Mouse (Mus musculus) myocyte (in vitro differentiated cells): Measurements from ENCODE around the gene Cysrt1. TPM values are rescaled to one million over a fixed set of nuclear protein-coding genes. Genes with fewer than 3 reads are reported as not detected.
A peak's percentile ranks its signal among the peaks of the same experiment; 100 is the strongest.

Experiments
- H3K27me3 ChIP-seq: one replicate; pipeline ENCODE4 v1.6.1; 2011; ENCODE audit not compliant: control insufficient read depth, insufficient read depth, insufficient read length
- H3K36me3 ChIP-seq: one replicate; pipeline ENCODE4 v1.6.1; 2011; ENCODE audit not compliant: control insufficient read depth, insufficient read depth
- H3K4me2 ChIP-seq: one replicate; pipeline ENCODE4 v1.6.1; 2011; ENCODE audit warnings: low read depth, control low read depth
- H3K4me3 ChIP-seq: one replicate; pipeline ENCODE4 v1.5.1; 2011; ENCODE audit warnings: mild to moderate bottlenecking, control low read depth, moderate library complexity
- H3K79me2 ChIP-seq: one replicate; pipeline ENCODE4 v1.6.1; 2011; ENCODE audit not compliant: control insufficient read depth, insufficient read depth
- H3ac ChIP-seq: one replicate; pipeline ENCODE4 v1.6.1; 2011; ENCODE audit not compliant: control insufficient read depth, insufficient read length
- CEBPB ChIP-seq: IDR thresholded peaks from 2 replicates; pipeline ENCODE4 v1.6.1; 2011; ENCODE audit warnings: mild to moderate bottlenecking, moderate library complexity; ENCODE audit not compliant: poor library complexity, insufficient read depth, severe bottlenecking
- E2F4 ChIP-seq: IDR thresholded peaks from one replicate; pipeline ENCODE4 v1.6.1; 2011; ENCODE audit warnings: mild to moderate bottlenecking, control low read depth, moderate library complexity; ENCODE audit not compliant: insufficient read depth
- MAX ChIP-seq: IDR thresholded peaks from one replicate; pipeline ENCODE4 v1.6.1; 2011; ENCODE audit warnings: low read depth, mild to moderate bottlenecking, control low read depth
- MYOD1 ChIP-seq, 3 experiments: IDR thresholded peaks; one replicate each; pipeline ENCODE4 v1.6.1; 2011; ENCODE audit warnings: control low read depth in 2 of 3, low read depth in 2 of 3, mild to moderate bottlenecking in 2 of 3, moderate library complexity in 1 of 3; ENCODE audit not compliant: insufficient read length in 2 of 3, control insufficient read depth in 1 of 3
- MYOG ChIP-seq, 3 experiments: IDR thresholded peaks; one replicate each; pipeline ENCODE4 v1.6.1; 2011; ENCODE audit warnings: control low read depth in 2 of 3, low read depth in 2 of 3, mild to moderate bottlenecking in 2 of 3; ENCODE audit not compliant: insufficient read length in 2 of 3, control insufficient read depth in 1 of 3, insufficient read depth in 1 of 3
- POLR2A ChIP-seq: IDR thresholded peaks from one replicate; pipeline ENCODE4 v1.6.1; 2011; ENCODE audit warnings: low read depth, mild to moderate bottlenecking, control low read depth, moderate library complexity; ENCODE audit not compliant: insufficient read length
- POLR2AphosphoS2 ChIP-seq: IDR thresholded peaks from one replicate; pipeline ENCODE4 v1.6.1; 2011; ENCODE audit warnings: low read depth, control low read depth; ENCODE audit not compliant: insufficient read length
- REST ChIP-seq: IDR thresholded peaks from one replicate; pipeline ENCODE4 v1.6.1; 2011; ENCODE audit warnings: mild to moderate bottlenecking, control low read depth, moderate library complexity; ENCODE audit not compliant: insufficient read depth, insufficient read length
- SRF ChIP-seq: IDR thresholded peaks from one replicate; pipeline ENCODE4 v1.6.1; 2011; ENCODE audit warnings: low read depth; ENCODE audit not compliant: control insufficient read depth, insufficient read length
- TCF12 ChIP-seq: IDR thresholded peaks from one replicate; pipeline ENCODE4 v1.6.1; 2011; ENCODE audit warnings: mild to moderate bottlenecking, control low read depth; ENCODE audit not compliant: poor library complexity, insufficient read depth, severe bottlenecking
- TCF3 ChIP-seq: IDR thresholded peaks from one replicate; pipeline ENCODE4 v1.6.1; 2011; ENCODE audit warnings: low read depth, control low read depth; ENCODE audit not compliant: insufficient read length
- USF1 ChIP-seq: IDR thresholded peaks from one replicate; pipeline ENCODE4 v1.6.1; 2011; ENCODE audit warnings: low read depth, mild to moderate bottlenecking, control low read depth, moderate library complexity
- polyA plus RNA-seq: library from polyadenylated mRNA; unstranded; fragments of >200 nt; fragmentation: generic; extraction: Trizol; gene quantifications from one replicate; pipeline ENCODE4 v1.2.1, GENCODE M21; 2012; ENCODE audit warnings: missing spikeins

Cysrt1 gene
- polyA plus RNA-seq, 1 experiment: not detected

DNA sequence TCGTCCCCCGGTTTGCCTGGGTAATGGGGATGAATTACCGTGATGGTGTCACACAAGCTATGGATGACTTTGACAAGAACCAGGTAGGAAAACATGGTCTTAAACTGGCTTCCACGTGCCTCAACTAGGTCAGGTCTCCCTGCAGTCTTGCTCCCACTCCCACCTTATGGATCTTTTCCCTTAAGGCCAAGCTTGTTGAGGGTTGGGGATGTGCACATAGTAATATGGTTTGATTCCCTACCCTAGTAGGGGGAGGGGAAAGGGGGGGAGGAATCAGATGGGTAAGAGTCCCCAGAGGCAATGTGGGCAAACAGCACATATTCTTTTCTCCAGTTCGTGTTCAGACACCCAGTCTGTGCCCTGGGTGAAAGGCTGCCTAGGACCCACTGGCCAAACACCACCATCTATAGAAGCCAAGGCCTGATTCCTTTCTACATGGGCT is 20.9 kb downstream of the Cysrt1 start:
- Histone ChIP-seq H3K27me3 (no peaks in the 10 kb centered on the region), H3K36me3 (peaks cover 23% of the 10 kb centered on the region), H3K4me2 (no peak overlapping the region), H3ac (no peak overlapping the region), H3K79me2 (peaks cover 11% of the 10 kb centered on the region), H3K4me3 (no peak overlapping the region)
- TF ChIP-seq POLR2AphosphoS2: peak; percentile 86
- TF ChIP-seq MYOD1 (IDR thresholded peaks at IDR 0.05; ENCODE audit: control insufficient read depth in 1 of 3, insufficient read length in 2 of 3, low read depth in 2 of 3): no peak
- no peak for TF ChIP-seq USF1
- TF ChIP-seq POLR2A: peak; percentile 37
- TF ChIP-seq TCF3: no peak
- no peak for TF ChIP-seq TCF12

DNA sequence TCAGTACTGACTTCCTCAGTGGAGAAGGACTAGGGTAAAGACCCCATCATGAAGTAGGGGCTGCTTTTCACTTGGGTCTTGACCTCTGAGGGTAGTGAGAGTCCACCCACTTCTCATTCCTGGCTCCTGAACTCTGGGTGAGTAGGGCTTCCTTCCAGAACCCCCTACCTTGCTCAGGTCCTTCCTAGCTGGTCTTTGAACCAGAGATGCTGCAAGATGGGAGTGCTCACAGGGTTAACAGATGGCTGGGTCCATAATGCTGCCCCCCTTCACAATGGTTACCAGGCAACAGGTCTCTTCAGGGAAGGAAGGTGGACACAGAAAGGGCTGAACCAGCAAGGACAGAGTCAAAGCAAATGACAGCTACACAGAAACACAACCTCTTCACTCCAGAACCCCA is 23.8 kb downstream of the Cysrt1 start, which contains the start of gene Fam166a:
TSS of gene Fam166a (plus strand) at position 301 of the 400 bp plus-strand sequence.
- H3K4me3 ChIP-seq: no peak within 1 kb of the TSS
- no peak within 1 kb of the TSS for H3ac ChIP-seq
- H3K27me3 ChIP-seq: no peaks in the 10 kb centered on the region
- peaks cover 5% of the 10 kb centered on the region for H3K79me2 ChIP-seq
- H3K4me2 ChIP-seq: no peak within 1 kb of the TSS
- peaks cover 20% of the 10 kb centered on the region for H3K36me3 ChIP-seq
- no peak for TF ChIP-seq E2F4
- TF ChIP-seq MYOG (IDR thresholded peaks at IDR 0.05; ENCODE audit: control insufficient read depth in 1 of 3, insufficient read depth in 1 of 3, insufficient read length in 2 of 3, low read depth in 2 of 3): no peak
- TF ChIP-seq REST: no peak
- TF ChIP-seq SRF: no peak
- TF ChIP-seq MAX: no peak
- TF ChIP-seq TCF12: no peak
- TF ChIP-seq CEBPB: no peak
- no peak for TF ChIP-seq TCF3
- no peak for TF ChIP-seq POLR2A
- no peak for TF ChIP-seq POLR2AphosphoS2
- no peak for TF ChIP-seq MYOD1 (IDR thresholded peaks at IDR 0.05; ENCODE audit: control insufficient read depth in 1 of 3, insufficient read length in 2 of 3, low read depth in 2 of 3)
- no peak for TF ChIP-seq USF1

DNA sequence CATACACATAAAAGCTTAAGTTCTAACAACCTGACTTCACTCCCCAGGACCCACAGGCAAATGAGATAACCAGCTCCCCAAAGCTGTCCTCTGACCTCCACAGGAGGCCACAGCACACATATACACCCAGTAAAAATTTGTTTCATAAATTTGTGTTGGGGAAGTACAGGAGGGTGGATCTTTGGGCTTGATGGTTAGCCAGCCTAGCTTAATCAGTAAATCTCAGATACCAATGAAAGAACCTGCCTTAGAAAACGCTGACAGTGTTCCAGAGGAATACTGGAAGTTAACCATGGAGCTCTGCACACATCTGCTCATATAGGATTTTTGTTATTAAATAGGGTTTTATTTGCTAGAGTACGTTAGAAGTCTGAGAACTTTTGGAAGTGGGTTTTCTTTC is 24.6 kb downstream of the Cysrt1 start:
- no peak overlapping the region for H3ac ChIP-seq
- H3K79me2 ChIP-seq: no peaks in the 10 kb centered on the region
- H3K4me3 ChIP-seq: no peak overlapping the region
- H3K4me2 ChIP-seq: no peak overlapping the region
- H3K36me3 ChIP-seq: peaks cover 15% of the 10 kb centered on the region
- no peaks in the 10 kb centered on the region for H3K27me3 ChIP-seq
- no peak for TF ChIP-seq CEBPB
- no peak for TF ChIP-seq MYOD1 (IDR thresholded peaks at IDR 0.05; ENCODE audit: control insufficient read depth in 1 of 3, insufficient read length in 2 of 3, low read depth in 2 of 3)
- TF ChIP-seq SRF: no peak
- TF ChIP-seq USF1: no peak
- TF ChIP-seq REST: no peak
- no peak for TF ChIP-seq MYOG (IDR thresholded peaks at IDR 0.05; ENCODE audit: control insufficient read depth in 1 of 3, insufficient read depth in 1 of 3, insufficient read length in 2 of 3, low read depth in 2 of 3)
- no peak for TF ChIP-seq MAX
- TF ChIP-seq TCF3: no peak
- no peak for TF ChIP-seq POLR2AphosphoS2
- TF ChIP-seq POLR2A: no peak

DNA sequence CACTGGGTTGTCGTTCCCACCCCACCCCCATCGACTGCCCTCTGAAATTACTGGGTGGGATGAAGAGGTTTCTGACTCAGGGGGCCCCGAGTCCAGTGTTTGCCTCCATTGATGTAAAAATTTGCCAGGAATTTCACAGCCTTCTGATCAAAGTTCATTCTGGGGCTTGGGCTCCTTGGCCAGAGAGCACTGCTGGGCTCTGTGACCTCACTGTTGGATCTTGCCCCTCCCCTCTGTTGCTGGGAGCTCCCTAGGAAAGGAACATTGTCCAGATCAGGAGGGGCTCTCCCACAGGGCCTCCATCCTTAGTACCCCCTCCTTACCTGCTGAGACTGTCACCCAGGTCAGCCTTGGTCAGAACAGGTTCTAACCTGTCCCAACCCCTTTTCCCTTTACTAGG is 27.8 kb downstream of the Cysrt1 start, which contains the start of gene Stpg3:
TSS of gene Stpg3 (minus strand) at position 194 of the 400 bp plus-strand sequence.
- no peaks in the 10 kb centered on the region for H3K36me3 ChIP-seq
- no peak within 1 kb of the TSS for H3K4me2 ChIP-seq
- no peak within 1 kb of the TSS for H3K4me3 ChIP-seq
- TF ChIP-seq MYOD1 (IDR thresholded peaks at IDR 0.05; ENCODE audit: control insufficient read depth in 1 of 3, insufficient read length in 2 of 3, low read depth in 2 of 3) (no peak), TCF12 (no peak), E2F4 (no peak), POLR2A (no peak), SRF (no peak), CEBPB (no peak), MAX (no peak)
- no peaks in the 10 kb centered on the region for H3K27me3 ChIP-seq
- no peak within 1 kb of the TSS for H3ac ChIP-seq
- peaks cover 15% of the 10 kb centered on the region for H3K79me2 ChIP-seq

DNA sequence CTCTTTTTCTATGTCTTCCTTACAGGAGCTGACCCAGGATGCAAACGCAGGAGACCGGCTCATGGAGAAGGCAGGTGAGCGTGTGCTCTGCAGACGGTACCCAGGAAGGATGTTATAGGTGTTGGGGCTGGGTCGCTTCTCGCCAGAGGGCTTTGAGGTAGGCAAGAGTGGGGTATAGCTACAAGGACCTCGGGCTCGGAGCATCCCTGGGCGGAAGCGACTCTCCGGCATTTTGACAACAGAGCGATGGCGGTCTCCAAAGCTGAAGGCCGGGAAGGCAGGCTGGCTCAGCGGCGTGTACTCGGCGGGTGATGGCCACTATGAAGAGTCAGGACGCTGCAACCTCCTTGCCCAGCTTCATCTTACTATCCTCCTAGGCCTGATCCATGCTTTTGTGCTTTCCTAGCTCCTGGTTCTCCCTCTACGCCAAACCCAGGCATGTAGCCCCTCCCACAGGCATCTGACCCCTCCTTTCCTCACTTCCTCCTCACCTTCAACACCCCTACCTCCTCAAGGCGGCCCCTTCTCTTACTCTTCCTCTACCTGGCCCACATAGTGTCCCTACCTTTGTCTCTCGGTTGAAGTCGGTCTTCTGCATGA is 28.9 kb downstream of the Cysrt1 start:
- no peak overlapping the region for H3ac ChIP-seq
- H3K27me3 ChIP-seq: no peaks in the 10 kb centered on the region
- TF ChIP-seq MYOG (IDR thresholded peaks at IDR 0.05; ENCODE audit: control insufficient read depth in 1 of 3, insufficient read depth in 1 of 3, insufficient read length in 2 of 3, low read depth in 2 of 3) (no peak), MAX (no peak), SRF (no peak), MYOD1 (IDR thresholded peaks at IDR 0.05; ENCODE audit: control insufficient read depth in 1 of 3, insufficient read length in 2 of 3, low read depth in 2 of 3) (no peak), CEBPB (no peak)
- no peak overlapping the region for H3K4me3 ChIP-seq
- H3K79me2 ChIP-seq: peaks cover 20% of the 10 kb centered on the region
- H3K4me2 ChIP-seq: no peak overlapping the region
- H3K36me3 ChIP-seq: no peaks in the 10 kb centered on the region
